Mouse (Mus musculus) CH12F3 (cell line): ENCODE measurements around the gene C1qtnf1.

ENCODE experiments used
- in situ Hi-C: fragments of 300-500 bp; cut with MboI; formaldehyde crosslinking; loops from 2 replicates; pipeline ENCODE4 v1.14.3; 2020; ENCODE audit warnings: low sequenced_read_pairs

C1qtnf1 gene

GRCm38 (mm10) chr11:118410073-118410444, 17.9 kb upstream of the C1qtnf1 start:
- in situ Hi-C loops = no loop called here

DNA sequence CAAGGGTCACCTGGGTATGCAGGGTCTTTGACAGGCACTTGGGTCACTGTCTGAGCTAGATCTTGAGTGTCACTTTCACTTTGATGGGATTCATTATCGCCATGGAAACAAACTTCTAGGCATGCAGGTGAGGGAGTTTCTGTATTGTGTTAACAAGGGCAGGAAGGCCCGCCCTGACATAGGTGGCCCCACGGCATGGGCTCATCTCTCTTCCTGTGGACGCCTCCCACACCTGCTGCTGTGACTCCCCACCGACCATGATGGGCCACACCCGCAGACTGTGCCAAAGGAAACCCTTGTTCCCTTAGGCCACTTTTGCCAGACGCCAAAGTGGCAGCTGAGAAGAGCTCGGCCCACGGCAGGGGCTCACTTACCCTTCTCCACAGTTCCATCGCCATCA, 17.5 kb upstream of the C1qtnf1 start:
- in situ Hi-C loops = no loop called here

DNA sequence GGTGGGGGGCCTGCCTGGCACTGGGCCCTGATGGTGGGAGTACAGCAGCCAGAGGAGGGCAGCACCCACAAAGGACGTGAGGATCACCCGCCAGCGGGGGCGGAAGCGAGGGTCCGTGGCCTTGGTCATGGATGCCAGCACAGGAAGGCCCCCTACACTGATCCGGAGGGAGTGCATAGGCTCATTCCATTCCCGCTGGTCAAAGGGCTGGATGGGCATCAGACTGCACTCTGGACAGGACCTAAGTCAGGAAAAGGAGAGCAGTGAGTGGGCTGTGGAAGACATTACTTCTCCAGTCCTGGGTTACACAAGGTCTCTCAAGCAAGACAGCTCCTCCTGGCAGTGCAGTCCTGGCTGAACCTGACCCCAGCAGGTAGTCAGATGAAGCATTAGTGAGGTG, 16.7 kb upstream of the C1qtnf1 start:
- in situ Hi-C loops = no loop called here

DNA sequence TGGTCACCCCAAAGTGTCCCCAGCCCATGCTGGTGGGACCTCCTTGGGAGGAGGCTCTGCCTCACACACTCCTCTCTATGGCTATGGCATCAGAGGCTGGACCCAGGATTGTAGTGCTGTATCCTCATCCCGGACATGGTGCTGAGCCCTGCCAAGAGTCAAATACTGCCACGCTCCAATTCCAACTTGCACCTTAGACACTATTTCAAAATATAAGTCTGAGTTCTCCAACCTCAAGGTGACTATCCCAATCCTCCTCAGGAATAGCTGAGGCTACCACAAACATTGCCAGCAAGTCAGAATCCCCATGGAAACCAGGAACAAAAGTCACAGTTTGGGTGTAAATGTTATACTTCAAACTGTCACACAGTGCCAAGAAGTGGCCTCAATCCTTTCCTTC, 15.4 kb upstream of the C1qtnf1 start:
- in situ Hi-C loops = no loop called here

DNA sequence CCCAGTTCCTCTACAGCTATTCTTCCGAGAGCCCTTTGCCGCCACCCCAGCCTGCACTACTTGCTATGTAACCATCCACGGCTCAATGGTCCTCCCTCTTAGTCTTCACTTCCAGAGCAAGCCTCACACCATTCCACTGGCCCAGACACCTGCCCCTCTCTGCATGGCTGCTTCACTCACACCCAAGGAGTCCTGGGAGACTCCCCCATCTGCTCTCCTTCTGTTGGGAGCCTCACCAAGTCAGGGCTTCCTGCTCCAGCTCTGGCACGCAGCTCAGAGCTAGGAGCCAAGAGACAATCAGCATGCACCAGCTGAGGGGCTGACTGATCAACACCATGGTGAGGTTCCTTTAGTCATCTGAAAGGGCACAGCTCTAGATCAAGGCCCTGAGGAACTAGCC, 14.9 kb upstream of the C1qtnf1 start:
- in situ Hi-C loops = no loop called here

DNA sequence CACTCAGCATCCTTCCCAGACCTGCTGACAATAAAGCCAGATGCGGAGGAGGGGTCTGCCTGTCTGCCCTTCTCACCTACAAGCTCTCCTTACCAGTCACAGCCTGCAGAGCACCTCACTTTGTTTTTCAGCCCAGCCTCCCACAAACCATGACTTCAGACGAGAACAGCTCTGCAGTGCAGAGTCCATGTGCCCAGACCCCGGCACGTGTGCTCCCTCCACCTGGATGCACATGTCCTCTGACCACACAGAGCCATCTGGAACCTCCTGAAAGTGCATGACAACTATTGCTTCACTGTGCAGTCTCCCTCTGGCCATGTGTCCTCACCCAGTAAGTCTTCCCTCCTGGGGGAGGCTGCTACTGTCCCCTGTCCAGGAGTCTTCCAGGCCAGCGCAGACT, 13.7 kb upstream of the C1qtnf1 start:
- in situ Hi-C loops = no loop called here

DNA sequence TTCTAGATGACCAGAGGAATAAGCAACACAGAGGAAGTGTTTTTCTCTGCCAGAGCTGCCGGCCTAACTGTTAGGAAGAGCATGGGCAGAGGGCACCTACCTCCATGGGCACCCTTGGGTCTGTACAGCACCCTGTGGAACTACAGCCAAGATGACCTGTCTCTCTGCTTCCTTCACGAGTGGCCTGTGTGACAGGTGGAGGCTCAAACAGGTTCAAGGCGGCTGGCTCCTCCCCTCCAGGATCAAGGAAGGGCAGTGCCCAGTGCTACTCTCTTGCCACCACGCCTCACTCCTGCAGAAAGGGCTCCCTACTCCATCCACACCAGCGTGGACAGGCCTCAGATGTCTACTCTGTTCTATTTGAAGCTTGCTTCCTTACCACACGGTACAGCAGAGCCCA, 12.4 kb upstream of the C1qtnf1 start:
- in situ Hi-C loops = no loop called here

DNA sequence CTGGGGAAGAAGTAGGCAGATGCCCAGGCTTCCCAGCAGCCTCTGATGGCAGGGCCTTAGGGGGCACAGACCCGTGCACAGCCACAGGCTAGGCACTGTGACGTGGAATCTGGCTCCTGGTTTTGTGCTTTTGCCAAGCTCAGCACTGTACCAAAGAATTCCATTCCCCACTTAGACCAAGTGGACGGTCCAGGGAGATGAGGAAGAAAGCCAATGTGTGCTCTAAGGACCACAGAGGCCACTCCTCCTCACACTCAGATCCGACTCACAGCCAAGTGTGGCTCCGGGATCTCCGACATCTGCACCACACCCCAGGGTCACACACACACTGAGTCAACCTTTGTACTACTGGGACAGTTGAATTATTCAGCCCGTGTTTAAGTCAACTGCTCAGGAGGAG, 12.0 kb upstream of the C1qtnf1 start:
- in situ Hi-C loops = no loop called here

GRCm38 (mm10) chr11:118417496-118417895, 10.5 kb upstream of the C1qtnf1 start:
- in situ Hi-C loops = no loop called here

- in situ Hi-C loops = no loop called here
These were observed 9.6 kb upstream of the C1qtnf1 start for GRCm38 (mm10) chr11:118418442-118418833.

DNA sequence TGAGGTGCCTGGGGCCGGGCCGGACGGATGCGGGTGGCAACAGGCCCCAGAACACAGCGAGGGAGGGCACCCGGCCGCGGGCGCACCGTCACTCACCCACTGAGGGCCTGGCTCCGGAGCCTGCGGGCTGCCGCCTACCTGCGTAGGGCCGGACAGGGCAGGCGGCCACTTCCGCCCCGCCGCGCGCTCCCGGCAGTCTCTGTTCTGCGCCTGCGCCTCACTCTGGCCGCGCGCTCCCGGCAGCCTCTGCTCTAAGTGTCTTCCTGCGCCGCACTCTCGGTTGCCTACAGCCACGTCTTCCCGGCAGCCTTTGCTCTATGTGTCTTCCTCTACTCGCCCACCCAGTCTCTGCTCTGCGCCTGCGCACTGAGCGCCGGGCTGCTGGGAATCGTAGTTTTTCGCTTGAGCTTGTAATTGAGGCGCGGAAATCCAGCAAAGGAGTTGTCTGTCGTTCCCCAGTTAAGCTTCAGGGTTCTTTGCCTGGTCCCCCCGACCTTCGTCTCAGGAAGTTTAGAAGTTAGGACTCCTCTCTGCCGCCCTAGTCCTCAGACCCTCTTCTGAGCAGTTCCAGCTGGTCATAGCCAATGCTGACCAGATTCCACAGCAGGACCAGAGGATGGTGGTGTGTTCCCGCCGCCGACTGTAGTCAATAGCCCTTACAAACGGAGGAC, 9.0 kb upstream of the C1qtnf1 start, which contains the start of gene Cant1:
TSS of gene Cant1 (minus strand) at position 253 of the 671 bp plus-strand sequence.
- in situ Hi-C loops = no loop called here

GRCm38 (mm10) chr11:118420261-118420660, 7.7 kb upstream of the C1qtnf1 start:
- in situ Hi-C loops = no loop called here

GRCm38 (mm10) chr11:118423266-118423971, 4.6 kb upstream of the C1qtnf1 start:
- in situ Hi-C loops = no loop called here

- in situ Hi-C loops = no loop called here
These were observed 3.2 kb upstream of the C1qtnf1 start for GRCm38 (mm10) chr11:118424621-118425335.

DNA sequence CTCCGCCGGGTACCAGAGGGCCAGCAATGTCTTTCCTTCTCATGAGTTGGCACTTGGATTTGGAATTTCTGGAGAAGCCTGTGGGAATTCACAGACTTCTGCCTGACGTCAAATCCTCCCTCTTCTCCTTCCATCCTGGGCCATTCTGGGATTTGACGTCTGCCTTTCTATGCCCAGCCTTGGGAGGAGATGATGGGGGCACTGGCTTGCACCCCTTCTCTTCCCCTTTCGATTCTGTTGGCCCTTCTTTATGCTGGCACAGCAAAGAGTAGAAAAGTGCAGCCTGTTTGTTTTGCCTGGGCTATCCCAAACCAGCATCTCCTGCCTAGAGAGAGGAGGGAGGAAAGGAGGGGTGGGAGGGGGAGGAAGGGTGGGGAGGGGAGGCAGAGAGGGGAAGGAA, 1.2 kb upstream of the C1qtnf1 start:
- in situ Hi-C loops = no loop called here

DNA sequence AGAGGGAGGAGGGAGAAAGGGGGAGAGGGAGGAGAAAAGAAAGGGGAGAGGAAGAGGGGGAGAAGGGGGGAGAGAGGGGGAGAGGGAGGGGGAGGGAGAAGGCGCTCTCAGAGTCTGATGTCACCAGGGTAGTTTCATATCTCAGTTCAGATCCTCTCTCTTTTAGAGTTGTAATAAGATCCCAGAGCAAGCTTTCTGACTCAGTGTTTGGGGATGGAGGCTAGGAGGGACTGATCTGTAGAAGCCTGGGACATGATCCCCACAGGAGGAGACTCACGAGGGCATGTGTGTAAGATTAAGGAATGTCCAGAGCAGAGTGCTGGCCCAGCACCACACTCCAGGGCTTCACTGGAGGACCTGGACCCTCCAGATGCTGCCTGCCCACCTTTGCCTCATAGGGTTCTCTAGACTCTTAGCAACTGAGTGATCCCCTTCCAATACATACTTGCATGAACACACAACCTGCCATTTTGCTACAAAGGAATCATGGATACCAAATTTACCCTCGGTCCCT, 680 bp upstream of the C1qtnf1 start:
- in situ Hi-C loops = no loop called here

DNA sequence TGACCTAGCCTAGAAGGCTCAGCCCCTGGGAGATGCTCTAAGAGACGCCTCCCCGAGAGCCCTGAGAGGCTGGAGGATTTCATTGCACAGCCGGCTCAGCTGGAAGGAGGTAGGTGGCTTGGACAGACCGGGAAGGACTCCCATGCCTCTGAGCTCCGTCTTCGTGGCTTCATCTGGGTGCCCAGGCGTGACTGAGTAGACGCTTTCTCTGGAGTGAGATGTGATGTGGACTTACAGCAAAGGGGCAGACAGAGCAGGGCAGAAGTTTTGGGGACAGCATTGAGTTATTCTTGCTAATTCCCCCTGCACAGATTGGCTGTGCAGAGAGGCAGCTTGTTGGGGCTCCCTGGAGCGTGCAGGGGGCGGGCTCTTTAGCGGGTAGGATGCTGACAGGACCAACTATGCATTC, 461 bp downstream of the C1qtnf1 start:
- in situ Hi-C loops = no loop called here

- in situ Hi-C loops = no loop called here
These were observed 1.1 kb downstream of the C1qtnf1 start for GRCm38 (mm10) chr11:118428944-118429709.

DNA sequence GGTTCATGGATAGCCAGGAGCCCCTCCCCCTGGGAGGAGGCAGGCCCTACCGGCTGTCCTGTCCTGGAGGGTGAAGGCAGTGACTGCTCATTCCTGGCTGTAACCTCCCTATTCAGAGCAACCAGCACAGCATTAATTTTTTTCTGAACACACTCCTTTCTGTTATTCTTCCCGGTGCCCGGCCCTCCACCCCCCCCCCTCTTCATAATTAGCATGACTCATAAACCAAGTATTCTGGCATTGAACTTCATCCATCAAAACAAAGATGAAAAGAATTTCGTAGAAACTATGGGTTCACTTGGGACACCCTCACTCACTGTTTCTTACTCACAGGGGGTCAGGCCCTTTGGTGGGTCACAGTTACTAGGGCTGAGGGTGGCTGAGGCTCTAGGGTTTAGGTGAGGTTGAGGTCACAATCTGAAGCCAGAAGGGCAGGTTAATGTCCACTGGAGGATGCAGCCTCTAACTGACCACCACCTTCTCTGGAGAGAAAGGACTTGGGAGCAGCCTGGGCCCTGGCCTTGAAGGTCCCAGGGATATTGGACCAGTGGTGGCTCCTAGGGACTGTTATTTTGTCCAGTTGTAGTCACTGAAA, 2.4 kb downstream of the C1qtnf1 start:
- in situ Hi-C loops = no loop called here

DNA sequence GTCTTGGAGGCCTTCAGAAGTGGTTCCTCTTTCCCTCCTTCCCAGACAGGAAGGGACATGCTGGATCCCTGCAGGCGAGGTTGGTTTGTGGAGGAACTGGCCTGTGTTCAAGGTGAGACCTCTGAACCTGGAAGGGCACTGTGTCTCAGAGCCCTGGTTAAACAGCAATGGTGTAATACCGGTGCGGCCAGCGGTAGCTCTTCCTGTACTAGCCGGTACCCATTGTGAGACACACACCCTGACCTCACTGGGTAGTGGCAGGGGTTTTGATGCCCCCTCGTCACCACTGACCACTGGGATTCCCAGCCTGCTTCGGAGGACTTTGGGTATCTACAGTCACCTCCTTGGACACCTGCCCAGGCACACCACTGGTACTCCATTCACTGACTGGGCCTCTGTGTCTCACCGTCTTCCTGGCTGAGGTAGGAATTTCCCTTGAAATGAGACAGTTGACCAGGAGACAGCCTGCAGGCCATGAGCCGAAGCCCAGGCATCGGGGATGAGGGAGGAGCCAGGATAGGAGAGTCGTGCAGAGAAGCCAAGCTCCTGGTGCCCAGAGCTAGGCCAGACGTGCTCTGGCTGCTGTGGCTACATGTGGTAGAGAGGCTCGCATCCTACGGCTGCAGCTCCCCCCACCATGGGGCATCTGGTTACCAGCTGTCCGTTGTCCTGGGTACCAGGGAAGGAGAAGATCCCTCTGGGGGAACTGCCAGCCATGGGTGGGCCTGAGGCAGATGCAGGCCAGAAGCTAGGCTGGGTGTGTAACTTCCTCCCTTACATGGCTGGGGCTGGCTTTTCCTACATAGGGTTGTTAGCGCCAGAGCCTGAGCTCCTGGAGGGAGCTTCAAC, 3.3 kb downstream of the C1qtnf1 start:
- in situ Hi-C loops = no loop called here
